Mouse (Mus musculus) cortical plate, adult 2 months (tissue): ENCODE measurements around the gene Cnn1.

Experiments used
- CTCF ChIP-seq: fragments of 200-500 bp; IDR thresholded peaks from 2 replicates; pipeline ENCODE4 v1.5.1; 2011; ENCODE audit warnings: mild to moderate bottlenecking, control low read depth, low read length; ENCODE audit not compliant: insufficient read depth; ENCODE audit errors: extremely low read depth
- POLR2A ChIP-seq: fragments of 200-500 bp; IDR thresholded peaks from 2 replicates; pipeline ENCODE4 v1.6.1; 2011; ENCODE audit warnings: mild to moderate bottlenecking, low read length, control low read depth; ENCODE audit not compliant: insufficient read depth; ENCODE audit errors: extremely low read depth

GRCm38 (mm10) chr9:22134988-22135643 is 36.1 kb downstream of the Cnn1 start:
- TF ChIP-seq CTCF (no peak), POLR2A (no peak)
